Mouse (Mus musculus): Measurements from ENCODE around the gene Kif1b.
"Not testable (repeated sequence)": the region's sequence is repeated elsewhere in the genome, so short reads cannot be mapped to it uniquely, and the experiment has no call there.

Gene Kif1b

GRCm38 (mm10) chr4:149220042-149220473 lies 87.4 kb downstream of the Kif1b start:
- no peak for DNase-seq (ENCODE audit: low spot score in 2 of 2)

GRCm38 (mm10) chr4:149219401-149220041 lies 88.0 kb downstream of the Kif1b start:
- no peak for DNase-seq (ENCODE audit: low spot score in 2 of 2)

GRCm38 (mm10) chr4:149218476-149218875 lies 89.0 kb downstream of the Kif1b start:
- no peak for DNase-seq (ENCODE audit: low spot score in 2 of 2)

GRCm38 (mm10) chr4:149215982-149216381 lies 91.5 kb downstream of the Kif1b start:
- DNase-seq (ENCODE audit: low spot score in 2 of 2): no peak

GRCm38 (mm10) chr4:149215397-149215796 lies 92.1 kb downstream of the Kif1b start:
- no peak for DNase-seq (ENCODE audit: low spot score in 2 of 2)

GRCm38 (mm10) chr4:149214468-149214867 lies 93.0 kb downstream of the Kif1b start:
- not testable (repeated sequence) for DNase-seq (ENCODE audit: low spot score in 2 of 2)

GRCm38 (mm10) chr4:149213466-149213865 lies 94.0 kb downstream of the Kif1b start:
- no peak for DNase-seq (ENCODE audit: low spot score in 2 of 2)

- not testable (repeated sequence) for DNase-seq (ENCODE audit: low spot score in 2 of 2)
Measured at GRCm38 (mm10) chr4:149211441-149211840, 96.1 kb downstream of the Kif1b start.

- no peak for DNase-seq (ENCODE audit: low spot score in 2 of 2)
Measured at GRCm38 (mm10) chr4:149202467-149202866, 105.0 kb downstream of the Kif1b start.

- DNase-seq (ENCODE audit: low spot score in 2 of 2): no peak
Measured at GRCm38 (mm10) chr4:149201110-149201509, 106.4 kb downstream of the Kif1b start.

GRCm38 (mm10) chr4:149197180-149197579 lies 110.3 kb downstream of the Kif1b start:
- DNase-seq (ENCODE audit: low spot score in 2 of 2): no peak

- no peak for DNase-seq (ENCODE audit: low spot score in 2 of 2)
Measured at GRCm38 (mm10) chr4:149191103-149191502, 116.4 kb downstream of the Kif1b start.

- DNase-seq (ENCODE audit: low spot score in 2 of 2): no peak
Measured at GRCm38 (mm10) chr4:149188563-149188962, 118.9 kb downstream of the Kif1b start.

- DNase-seq (ENCODE audit: low spot score in 2 of 2): no peak
Measured at GRCm38 (mm10) chr4:149182755-149183154, 124.7 kb downstream of the Kif1b start.

GRCm38 (mm10) chr4:149182192-149182591 lies 125.3 kb downstream of the Kif1b start:
- no peak for DNase-seq (ENCODE audit: low spot score in 2 of 2)

GRCm38 (mm10) chr4:149179573-149179972 lies 127.9 kb downstream of the Kif1b start:
- no peak for DNase-seq (ENCODE audit: low spot score in 2 of 2)

- DNase-seq (ENCODE audit: low spot score in 2 of 2): no peak
Measured at GRCm38 (mm10) chr4:149179160-149179559, 128.3 kb downstream of the Kif1b start.

- DNase-seq (ENCODE audit: low spot score in 2 of 2): no peak
Measured at GRCm38 (mm10) chr4:149178328-149178727, 129.2 kb downstream of the Kif1b start.

GRCm38 (mm10) chr4:149177046-149177445 lies 130.4 kb downstream of the Kif1b start:
- no peak for DNase-seq (ENCODE audit: low spot score in 2 of 2)

- DNase-seq (ENCODE audit: low spot score in 2 of 2): no peak
Measured at GRCm38 (mm10) chr4:149176645-149177044, 130.8 kb downstream of the Kif1b start.

- no peak for DNase-seq (ENCODE audit: low spot score in 2 of 2)
Measured at GRCm38 (mm10) chr4:149173661-149174060, 133.8 kb downstream of the Kif1b start.

GRCm38 (mm10) chr4:149172666-149173065 lies 134.8 kb downstream of the Kif1b start:
- no peak for DNase-seq (ENCODE audit: low spot score in 2 of 2)

- DNase-seq (ENCODE audit: low spot score in 2 of 2): no peak
Measured at GRCm38 (mm10) chr4:149172083-149172482, 135.4 kb downstream of the Kif1b start.

GRCm38 (mm10) chr4:149171581-149171981 lies 135.9 kb downstream of the Kif1b start:
- DNase-seq (ENCODE audit: low spot score in 2 of 2): no peak
